Mouse (Mus musculus) heart, embryonic 12.5 days (tissue): ENCODE results near the gene Ccdc157. TPM values are rescaled to one million over a fixed set of nuclear protein-coding genes. Genes with fewer than 3 reads are reported as not detected.

Source experiments
- ATAC-seq: fragments of 200-750 bp; cut with Nextera tagmentation; 2 replicates; pipeline ENCODE4 v1.8.0; 2017; ENCODE audit warnings: moderate TSS enrichment, moderate library complexity; ENCODE audit not compliant: insufficient number of reproducible peaks, low FRiP score
- H3K27ac ChIP-seq: fragments of 300-500 bp; sonication (generic); 2 replicates; pipeline ENCODE4 v1.5.1; 2016; ENCODE audit warnings: mild to moderate bottlenecking, moderate library complexity; ENCODE audit not compliant: poor library complexity, severe bottlenecking
- H3K27me3 ChIP-seq: fragments of 300-500 bp; sonication (generic); replicated peaks from 2 replicates; pipeline ENCODE4 v1.6.1; 2016; ENCODE audit warnings: mild to moderate bottlenecking, moderate library complexity
- H3K36me3 ChIP-seq: fragments of 300-500 bp; sonication (generic); 2 replicates; pipeline ENCODE4 v1.6.1; 2016; ENCODE audit warnings: mild to moderate bottlenecking, moderate library complexity
- H3K4me1 ChIP-seq: fragments of 300-500 bp; sonication (generic); replicated peaks from 2 replicates; pipeline ENCODE4 v1.6.1; 2016; ENCODE audit warnings: mild to moderate bottlenecking
- H3K4me2 ChIP-seq: fragments of 300-500 bp; sonication (generic); 2 replicates; pipeline ENCODE4 v1.6.1; 2016; ENCODE audit warnings: mild to moderate bottlenecking, moderate library complexity
- H3K4me3 ChIP-seq: fragments of 300-500 bp; sonication (generic); 2 replicates; pipeline ENCODE4 v1.5.1; 2016; ENCODE audit warnings: mild to moderate bottlenecking
- H3K9ac ChIP-seq: fragments of 300-500 bp; sonication (generic); 2 replicates; pipeline ENCODE4 v1.6.1; 2016; ENCODE audit warnings: mild to moderate bottlenecking, moderate library complexity
- H3K9me3 ChIP-seq: fragments of 300-500 bp; sonication (generic); replicated peaks from 2 replicates; pipeline ENCODE4 v1.6.1; 2016; ENCODE audit warnings: mild to moderate bottlenecking, moderate library complexity
- WGBS: fragments of 180-500 bp; shearing (Covaris S2); methylation state at CpG from one replicate; pipeline ENCODE4 v1.1.7; 2016; 5-methylcytosine and 5-hydroxymethylcytosine counted together
- polyA plus RNA-seq: library from polyadenylated mRNA; unstranded; fragments of >200 nt; fragmentation: Nextera tagmentation; extraction: Ambion mirVana; gene quantifications from 2 replicates; pipeline ENCODE4 v1.2.1, GENCODE M21; 2016

Gene Ccdc157
- polyA plus RNA-seq, 1 experiment from 2014 or later, result 4.7 TPM

- no peak overlapping the region for H3K4me2 ChIP-seq
- no peak overlapping the region for H3K27ac ChIP-seq
- H3K4me3 ChIP-seq, result no peak overlapping the region
- no peaks in the 10 kb centered on the region for H3K9me3 ChIP-seq
- H3K9ac ChIP-seq, result no peak overlapping the region
- H3K4me1 ChIP-seq, result peaks cover 24% of the 10 kb centered on the region
- WGBS, result 74% methylated on average over 7 of the region's 7 CpGs
- H3K36me3 ChIP-seq, result no peaks in the 10 kb centered on the region
- H3K27me3 ChIP-seq, result no peaks in the 10 kb centered on the region
- ATAC-seq, result no peak
These were observed 61.3 kb downstream of the Ccdc157 start for GRCm38 (mm10) chr11:4098816-4099215.

DNA sequence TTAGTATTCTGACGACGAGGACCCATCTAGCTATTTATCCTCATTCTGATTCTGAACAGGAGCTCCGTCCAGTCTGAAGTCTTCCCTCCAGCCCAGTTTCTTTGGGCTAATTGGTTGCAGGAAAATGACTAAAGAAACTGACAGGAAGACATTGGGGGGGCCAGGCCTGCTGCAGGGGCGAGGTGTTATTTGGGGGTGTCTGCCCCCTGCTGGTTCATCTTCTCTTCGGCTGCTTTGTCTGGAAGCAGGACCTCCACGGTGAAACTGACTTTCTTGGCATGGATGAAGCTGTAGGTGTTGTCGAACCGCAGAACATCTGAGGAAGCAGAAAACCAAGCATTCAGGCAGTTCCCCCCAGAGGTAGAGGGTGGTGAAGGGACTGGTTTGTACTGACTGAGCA lies 62.0 kb downstream of the Ccdc157 start:
- no peak for ATAC-seq
- peaks cover under 1% of the 10 kb centered on the region; the same call in 1 of the 2 replicates for H3K36me3 ChIP-seq
- WGBS, result 63% methylated on average over 8 of the region's 8 CpGs

DNA sequence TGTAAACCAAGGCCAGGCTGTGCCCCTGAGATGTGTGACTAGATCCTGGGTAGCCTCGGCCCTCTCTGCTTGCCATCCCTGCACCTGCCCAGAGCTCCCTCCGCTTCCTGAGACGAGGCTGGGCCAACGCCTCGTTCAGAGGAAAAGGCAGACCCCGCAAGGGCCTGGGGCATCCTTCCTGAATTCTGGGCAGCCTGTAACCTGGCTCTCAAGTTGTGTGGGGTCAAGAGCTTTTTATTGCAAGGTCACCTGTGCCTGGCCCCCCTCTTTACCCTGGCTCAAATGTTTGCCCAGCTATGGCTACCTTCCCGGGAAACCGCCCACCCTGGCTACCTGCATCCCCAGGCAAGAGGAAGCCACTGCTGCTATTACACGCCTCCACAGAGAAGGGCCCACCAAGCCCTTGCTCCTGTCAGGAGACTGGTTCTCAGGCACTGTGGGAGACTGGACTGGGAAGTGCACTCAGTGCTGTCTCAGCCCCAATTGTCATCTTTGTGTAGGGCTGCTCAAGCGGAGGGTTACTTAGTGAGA lies 62.9 kb downstream of the Ccdc157 start:
- Histone ChIP-seq H3K9me3 (no peaks in the 10 kb centered on the region), H3K36me3 (peaks cover 9% of the 10 kb centered on the region), H3K9ac (peak overlapping the region; percentile 81), H3K27ac (peak overlapping the region; percentile 89), H3K4me1 (peaks cover 30% of the 10 kb centered on the region), H3K4me2 (peak overlapping the region; percentile 71), H3K4me3 (peak overlapping the region; percentile 65), H3K27me3 (no peaks in the 10 kb centered on the region)
- WGBS, result 36% methylated on average over 10 of the region's 10 CpGs
- no peak for ATAC-seq

More for the DNA sequence above, 62.0 kb downstream of the Ccdc157 start:
- no peak overlapping the region for H3K4me2 ChIP-seq
- peaks cover 30% of the 10 kb centered on the region for H3K4me1 ChIP-seq
- H3K9ac ChIP-seq, result no peak overlapping the region
- no peak overlapping the region for H3K4me3 ChIP-seq
- no peaks in the 10 kb centered on the region for H3K9me3 ChIP-seq
- H3K27me3 ChIP-seq, result no peaks in the 10 kb centered on the region
- H3K27ac ChIP-seq, result no peak overlapping the region

DNA sequence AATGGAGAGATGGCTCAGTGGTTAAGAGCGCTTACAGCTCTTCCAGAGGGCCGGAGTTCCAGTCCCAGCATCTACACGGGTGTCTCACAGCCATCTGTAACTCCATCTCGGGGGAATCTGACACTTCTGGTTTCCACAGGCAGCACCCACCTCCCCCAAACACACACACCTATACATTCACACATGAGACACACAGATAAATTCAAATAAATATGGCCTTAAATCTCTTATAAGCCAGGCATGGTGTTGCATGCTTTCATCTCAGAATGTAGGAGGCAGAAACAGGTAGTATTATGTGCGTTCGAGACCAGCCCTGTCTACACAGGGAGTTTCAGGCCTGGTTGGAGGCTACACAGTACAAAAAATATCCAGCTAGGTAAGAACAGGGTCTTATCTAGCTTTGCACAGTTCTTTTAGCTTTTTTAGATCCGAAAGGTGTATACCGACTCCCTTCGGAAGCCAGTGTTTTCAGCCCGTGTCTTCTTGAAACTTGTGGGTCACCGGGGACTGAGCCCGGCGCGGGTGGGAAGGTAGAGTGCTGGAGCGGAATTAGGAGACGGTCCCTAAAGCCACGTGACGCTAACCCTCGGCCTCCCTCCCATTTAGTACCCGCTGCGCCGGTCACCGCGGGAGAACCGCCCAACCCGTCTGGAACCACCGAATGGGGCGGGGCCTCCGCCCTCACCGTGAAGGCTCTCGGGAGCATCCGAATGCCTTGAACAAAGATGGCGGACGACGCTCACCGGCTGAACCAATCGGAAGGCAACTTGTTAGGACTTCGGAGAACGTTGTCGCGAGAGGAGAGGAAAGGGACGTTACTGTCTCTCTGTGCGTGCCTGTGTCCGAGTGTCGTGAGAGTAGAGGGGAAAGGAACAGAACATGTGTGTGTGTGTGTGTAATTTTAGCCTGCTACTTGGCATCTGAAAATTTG lies 63.8 kb downstream of the Ccdc157 start:
- Histone ChIP-seq H3K9me3 (peaks cover 3% of the 10 kb centered on the region), H3K4me3 (peak overlapping the region; percentile 65), H3K27me3 (no peaks in the 10 kb centered on the region), H3K27ac (peak overlapping the region; percentile 89), H3K36me3 (peaks cover 17% of the 10 kb centered on the region), H3K9ac (peak overlapping the region; percentile 81), H3K4me1 (peaks cover 30% of the 10 kb centered on the region), H3K4me2 (peak overlapping the region; percentile 71)
- 2% methylated on average over 45 of the region's 45 CpGs for WGBS
- peak; percentile 96 for ATAC-seq

DNA sequence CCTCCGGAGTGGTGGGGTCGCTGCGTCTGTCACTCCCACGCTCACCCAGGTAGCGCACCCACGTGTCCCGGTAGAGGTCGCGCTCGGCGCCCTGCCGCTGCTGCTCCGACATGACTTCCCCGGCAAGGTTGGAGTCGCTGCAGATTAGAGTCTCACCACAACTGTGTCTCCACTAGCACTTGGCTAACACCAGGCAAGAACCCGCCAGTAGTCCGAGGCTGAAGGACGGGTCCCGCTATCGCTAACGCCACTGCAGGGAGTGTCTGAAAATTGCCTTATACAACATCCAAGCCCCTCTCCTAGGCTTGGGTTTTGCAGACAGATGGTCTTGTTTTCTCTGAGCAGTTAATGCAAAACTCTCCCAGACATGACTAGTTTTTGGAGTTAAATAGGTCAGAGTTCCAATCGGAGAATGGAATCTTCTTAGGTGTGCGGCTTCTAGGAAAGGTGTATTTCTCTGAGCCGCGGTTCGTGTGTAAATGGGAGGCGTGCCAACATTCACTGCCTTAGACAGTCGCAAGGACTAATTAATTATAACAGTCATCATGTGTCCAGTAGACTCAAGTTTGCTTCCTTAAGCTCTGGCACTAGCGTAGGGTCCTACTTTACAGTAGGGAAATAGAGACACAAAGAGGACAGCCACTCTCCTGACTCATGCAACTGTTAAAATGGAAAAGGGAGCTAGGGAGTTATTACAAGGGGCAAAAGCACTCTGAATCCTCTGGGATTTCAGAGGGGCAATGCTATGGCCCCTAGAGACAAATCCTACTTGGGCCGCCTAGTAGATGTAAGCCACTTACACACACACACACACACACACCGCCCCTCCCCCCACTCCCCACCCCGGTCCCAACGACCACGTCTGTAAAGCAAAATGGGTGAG lies 64.7 kb downstream of the Ccdc157 start, which contains the start of gene Mtfp1:
Gene Mtfp1 (minus strand): TSS at position 275 of the 883 bp plus-strand sequence.
- H3K4me3 ChIP-seq, result peak within 1 kb of the TSS; percentile 65
- H3K9me3 ChIP-seq, result peaks cover 10% of the 10 kb centered on the region
- peak within 1 kb of the TSS; percentile 70 for H3K9ac ChIP-seq
- ATAC-seq, result no peak
- H3K36me3 ChIP-seq, result peaks cover 25% of the 10 kb centered on the region
- peak within 1 kb of the TSS; percentile 71 for H3K4me2 ChIP-seq
- 5% methylated on average over 34 of the region's 34 CpGs for WGBS
- no peaks in the 10 kb centered on the region for H3K27me3 ChIP-seq
- H3K27ac ChIP-seq, result peak within 1 kb of the TSS; percentile 86
- peaks cover 30% of the 10 kb centered on the region for H3K4me1 ChIP-seq

- H3K4me1 ChIP-seq, result peaks cover 30% of the 10 kb centered on the region
- peak overlapping the region; percentile 71 for H3K4me2 ChIP-seq
- WGBS, result 6% methylated on average over 23 of the region's 24 CpGs
- H3K4me3 ChIP-seq, result peak overlapping the region; percentile 65
- peaks cover 10% of the 10 kb centered on the region for H3K9me3 ChIP-seq
- peaks cover 25% of the 10 kb centered on the region for H3K36me3 ChIP-seq
- ATAC-seq, result no peak
- H3K27me3 ChIP-seq, result no peaks in the 10 kb centered on the region
- H3K9ac ChIP-seq, result peak overlapping the region; percentile 70
- peak overlapping the region; percentile 86 for H3K27ac ChIP-seq
These were observed 65.5 kb downstream of the Ccdc157 start for GRCm38 (mm10) chr11:4094378-4095170.

- no peak for ATAC-seq
- Histone ChIP-seq H3K4me2 (peak overlapping the region; percentile 71), H3K9ac (no peak overlapping the region)
These were observed 66.4 kb downstream of the Ccdc157 start for GRCm38 (mm10) chr11:4093459-4094377.

More at GRCm38 (mm10) chr11:4093459-4094377, 66.4 kb downstream of the Ccdc157 start:
- Histone ChIP-seq H3K4me1 (peaks cover 30% of the 10 kb centered on the region), H3K27me3 (no peaks in the 10 kb centered on the region), H3K36me3 (peaks cover 25% of the 10 kb centered on the region), H3K4me3 (peak overlapping the region; percentile 65), H3K27ac (no peak overlapping the region), H3K9me3 (peaks cover 10% of the 10 kb centered on the region)
- 74% methylated on average over 18 of the region's 18 CpGs for WGBS
